Mouse (Mus musculus) layer of hippocampus, postnatal 14 days (tissue): Measurements from ENCODE around the gene Ppm1e. TPM values are rescaled to one million over a fixed set of nuclear protein-coding genes. Genes with fewer than 3 reads are reported as not detected.

Experiments used
- total RNA-seq, 2 experiments: library from RNA; stranded (reverse); gene quantifications; 2 replicates each; pipeline ENCODE4 v1.2.3; 2021

The Ppm1e gene
- total RNA-seq, 2 experiments from 2014 or later = 303 to 329 TPM

Other genes starting within 250 kb of the Ppm1e start
- gene Ska2, start 249.8 kb downstream of the Ppm1e start, total RNA-seq = 10 to 100 TPM; 13.1 to 14.1 TPM
- gene Trim37, start 231.9 kb downstream of the Ppm1e start, total RNA-seq = 100 to 1,000 TPM; 170 to 186 TPM
- gene Rad51c, start 45.9 kb upstream of the Ppm1e start, total RNA-seq = 1 to 10 TPM; 3.9 to 4.4 TPM
- gene Tex14, start 46.0 kb upstream of the Ppm1e start, total RNA-seq = under 1 TPM; 0.12 to 0.51 TPM
- gene Gm11492, start 207.6 kb upstream of the Ppm1e start, total RNA-seq = not detected
- 100 to 1,000 TPM in 1 of 2 experiments, 10 to 100 TPM in 1; 98.9 to 116 TPM for gene Sept4, start 209.9 kb upstream of the Ppm1e start, total RNA-seq
- 10 to 100 TPM; 80.4 to 95.4 TPM for gene Mtmr4, start 233.1 kb upstream of the Ppm1e start, total RNA-seq